Mouse (Mus musculus) embryonic facial prominence, embryonic 11.5 days (tissue): ENCODE measurements around the gene Retreg1. TPM values are rescaled to one million over a fixed set of nuclear protein-coding genes. Genes with fewer than 3 reads are reported as not detected.
"Not testable (repeated sequence)": the region's sequence is repeated elsewhere in the genome, so short reads cannot be mapped to it uniquely, and the experiment has no call there.

ENCODE experiments used
- ATAC-seq: fragments of 200-750 bp; cut with Nextera tagmentation; replicated peaks from 2 replicates; pipeline ENCODE4 v1.8.0; 2017; ENCODE audit warnings: low read depth; ENCODE audit not compliant: insufficient number of reproducible peaks, low FRiP score, low TSS enrichment
- DNase-seq: peaks from one replicate; pipeline ENCODE4 v3.0.0-alpha.2; 2015; ENCODE audit warnings: low spot score
- H3K27ac ChIP-seq: fragments of 300-500 bp; sonication (generic); replicated peaks from 2 replicates; pipeline ENCODE4 v1.5.1; 2014; ENCODE audit warnings: mild to moderate bottlenecking, low read depth, low read length, control low read depth
- H3K27me3 ChIP-seq: fragments of 300-500 bp; sonication (generic); 2 replicates; pipeline ENCODE4 v1.6.1; 2014; ENCODE audit warnings: mild to moderate bottlenecking, low read length, moderate library complexity, mixed read lengths; ENCODE audit not compliant: control insufficient read depth, insufficient read depth
- H3K36me3 ChIP-seq: fragments of 300-500 bp; sonication (generic); replicated peaks from 2 replicates; pipeline ENCODE4 v1.6.1; 2014; ENCODE audit warnings: low read depth, mild to moderate bottlenecking, low read length, moderate library complexity, mixed read lengths; ENCODE audit not compliant: control insufficient read depth, insufficient read depth
- H3K4me1 ChIP-seq: fragments of 300-500 bp; sonication (generic); 2 replicates; pipeline ENCODE4 v1.6.1; 2014; ENCODE audit warnings: low read length, mixed read lengths; ENCODE audit not compliant: control insufficient read depth, insufficient read depth
- H3K4me2 ChIP-seq: fragments of 300-500 bp; sonication (generic); 2 replicates; pipeline ENCODE4 v1.6.1; 2014; ENCODE audit warnings: low read depth, mild to moderate bottlenecking, control low read depth, low read length, moderate library complexity
- H3K4me3 ChIP-seq: fragments of 300-500 bp; sonication (generic); 2 replicates; pipeline ENCODE4 v1.5.1; 2014; ENCODE audit warnings: low read depth, low read length, control low read depth
- H3K9ac ChIP-seq: fragments of 300-500 bp; sonication (generic); replicated peaks from 2 replicates; pipeline ENCODE4 v1.6.1; 2014; ENCODE audit warnings: mild to moderate bottlenecking, control low read depth, low read length
- H3K9me3 ChIP-seq: fragments of 300-500 bp; sonication (generic); replicated peaks from 2 replicates; pipeline ENCODE4 v1.6.1; 2016; ENCODE audit warnings: mild to moderate bottlenecking, low read length, inconsistent platforms, mixed read lengths; ENCODE audit not compliant: control insufficient read depth
- WGBS: fragments of 180-500 bp; shearing (Covaris S2); extraction: QIAGEN DNeasy Blood & Tissue Kit; methylation state at CpG from one replicate; pipeline ENCODE4 v1.1.7; 2014; 5-methylcytosine and 5-hydroxymethylcytosine counted together
- polyA plus RNA-seq: library from polyadenylated mRNA; unstranded; fragments of >200 nt; fragmentation: Nextera tagmentation; extraction: Ambion mirVana; gene quantifications from 2 replicates; pipeline ENCODE4 v1.2.1, GENCODE M21; 2014

Retreg1 gene
- polyA plus RNA-seq, 1 experiment from 2014 or later: 5.1 TPM

DNA sequence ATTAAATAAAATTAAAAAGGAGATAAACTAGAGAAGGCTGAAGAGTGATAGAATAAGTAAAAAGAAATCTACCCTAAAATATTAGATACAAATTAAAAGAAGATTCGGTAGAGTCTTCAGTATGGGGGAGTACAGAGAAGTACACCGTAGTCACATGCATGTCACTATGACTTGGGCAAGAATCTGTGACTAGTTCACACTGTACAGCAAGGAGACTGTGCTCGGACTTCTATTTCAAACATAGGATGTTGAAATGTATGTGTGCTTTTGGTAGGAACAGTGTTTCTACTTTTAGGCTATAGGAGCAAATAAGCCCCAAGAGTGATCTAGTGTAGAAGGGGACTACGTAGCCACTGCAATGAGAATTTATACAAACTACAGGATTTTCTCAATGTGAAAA is 131.4 kb downstream of the Retreg1 start:
- Histone ChIP-seq H3K27ac (no peak overlapping the region), H3K4me3 (no peak overlapping the region), H3K4me1 (no peaks in the 10 kb centered on the region), H3K9me3 (no peaks in the 10 kb centered on the region), H3K36me3 (no peaks in the 10 kb centered on the region), H3K9ac (no peak overlapping the region), H3K4me2 (no peak overlapping the region), H3K27me3 (no peaks in the 10 kb centered on the region)
- ATAC-seq (no peak), DNase-seq (no peak)
- 91% methylated on average over 4 of the region's 4 CpGs for WGBS

DNA sequence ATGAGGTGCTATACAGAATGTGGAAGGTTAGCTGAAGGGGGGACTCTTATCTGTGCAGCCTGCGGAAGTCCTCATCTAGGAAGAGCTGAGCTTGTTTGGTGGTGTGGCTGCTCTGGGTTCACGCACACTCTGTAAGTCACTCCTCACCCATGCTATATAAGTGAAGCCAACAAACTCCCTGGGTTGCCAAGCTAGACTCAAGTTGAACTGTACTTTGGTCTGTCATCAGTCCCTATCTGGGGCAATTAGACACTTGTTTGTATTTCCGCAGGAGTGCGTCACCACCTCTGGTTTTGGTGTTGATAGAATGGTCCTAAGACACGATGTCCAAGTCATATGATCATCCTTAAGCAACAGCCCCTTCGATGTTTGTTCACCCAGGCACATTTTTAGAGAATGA is 132.8 kb downstream of the Retreg1 start:
- H3K9me3 ChIP-seq: no peaks in the 10 kb centered on the region
- no peak overlapping the region for H3K9ac ChIP-seq
- no peaks in the 10 kb centered on the region for H3K4me1 ChIP-seq
- H3K4me3 ChIP-seq: no peak overlapping the region
- H3K27me3 ChIP-seq: no peaks in the 10 kb centered on the region
- WGBS: 88% methylated on average over 6 of the region's 6 CpGs
- H3K27ac ChIP-seq: no peak overlapping the region
- no peak overlapping the region for H3K4me2 ChIP-seq
- DNase-seq: no peak
- ATAC-seq: no peak
- no peaks in the 10 kb centered on the region for H3K36me3 ChIP-seq

DNA sequence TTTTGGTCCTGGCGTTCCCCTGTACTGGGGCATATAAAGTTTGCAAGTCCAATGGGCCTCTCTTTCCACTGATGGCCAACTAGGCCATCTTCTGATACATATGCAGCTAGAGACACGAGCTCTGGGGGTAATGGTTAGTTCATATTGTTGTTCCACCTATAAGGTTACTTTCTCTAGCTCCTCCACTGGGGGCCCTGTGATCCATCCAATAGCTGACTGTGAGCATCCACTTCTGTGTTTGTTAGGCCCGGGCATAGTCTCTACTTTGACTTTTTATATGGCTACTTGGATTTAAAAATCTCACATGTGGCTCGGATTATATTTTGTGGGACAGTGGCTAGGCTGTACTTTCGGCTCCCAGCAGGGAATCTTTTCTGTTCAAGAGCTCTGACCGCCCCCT is 140.6 kb downstream of the Retreg1 start:
- 21% methylated on average over 6 of the region's 6 CpGs for WGBS

DNA sequence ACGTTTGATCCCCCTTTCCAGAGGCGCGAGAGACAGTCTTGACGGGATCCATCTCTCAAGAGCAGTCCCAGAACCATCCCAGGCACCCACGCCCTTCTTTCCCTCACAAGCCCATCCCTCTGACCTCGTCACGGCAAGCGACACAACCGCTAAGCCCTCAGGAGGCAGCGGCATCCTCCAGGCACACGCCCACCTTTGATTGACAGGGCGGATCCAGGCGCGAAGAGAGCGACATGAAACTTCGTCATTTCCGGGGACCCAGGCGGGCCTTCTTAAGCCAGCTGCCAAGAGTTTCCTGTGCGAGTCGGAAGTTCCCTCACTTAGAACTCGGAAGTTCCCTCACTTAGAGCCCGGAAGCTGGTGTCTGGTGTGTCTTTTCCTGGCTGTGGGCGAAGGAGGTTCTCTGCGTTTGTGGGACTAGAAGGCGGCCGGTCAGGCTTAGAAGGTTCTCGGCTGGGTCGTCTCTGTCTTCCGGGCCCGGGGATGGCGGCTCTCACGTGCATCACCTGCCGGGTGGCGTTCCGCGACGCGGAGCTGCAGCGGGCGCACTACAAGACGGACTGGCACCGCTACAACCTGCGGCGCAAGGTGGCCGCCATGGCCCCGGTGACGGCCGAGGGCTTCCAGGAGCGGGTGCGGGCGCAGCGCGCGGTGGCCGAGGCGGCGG is 141.2 kb downstream of the Retreg1 start, which contains the start of gene Zfp622:
Gene Zfp622 (plus strand): TSS at position 300 of the 667 bp plus-strand sequence.
- Histone ChIP-seq H3K4me3 (peak within 1 kb of the TSS; percentile 99), H3K27me3 (no peaks in the 10 kb centered on the region), H3K27ac (peak within 1 kb of the TSS; percentile 70), H3K4me1 (no peaks in the 10 kb centered on the region), H3K9me3 (no peaks in the 10 kb centered on the region), H3K4me2 (peak within 1 kb of the TSS; percentile 86), H3K36me3 (no peaks in the 10 kb centered on the region), H3K9ac (peak within 1 kb of the TSS; percentile 88)
- DNase-seq (peak; percentile 99), ATAC-seq (peak; percentile 97)
- under 1% methylated on average over 57 of the region's 57 CpGs for WGBS

More for the DNA sequence above, 140.6 kb downstream of the Retreg1 start:
- ATAC-seq: peak; percentile 39; the same call in 1 of the 2 replicates
- peak overlapping the region; percentile 42 for H3K4me2 ChIP-seq
- H3K36me3 ChIP-seq, DNase-seq, H3K9me3 ChIP-seq, H3K27me3 ChIP-seq, H3K4me1 ChIP-seq: not testable (repeated sequence)
- H3K4me3 ChIP-seq: peak overlapping the region; percentile 99
- 0 out of 2 replicates have a peak overlapping the region, but pooled peaks have one; percentile 70 for H3K27ac ChIP-seq
- H3K9ac ChIP-seq: peak overlapping the region; percentile 69

DNA sequence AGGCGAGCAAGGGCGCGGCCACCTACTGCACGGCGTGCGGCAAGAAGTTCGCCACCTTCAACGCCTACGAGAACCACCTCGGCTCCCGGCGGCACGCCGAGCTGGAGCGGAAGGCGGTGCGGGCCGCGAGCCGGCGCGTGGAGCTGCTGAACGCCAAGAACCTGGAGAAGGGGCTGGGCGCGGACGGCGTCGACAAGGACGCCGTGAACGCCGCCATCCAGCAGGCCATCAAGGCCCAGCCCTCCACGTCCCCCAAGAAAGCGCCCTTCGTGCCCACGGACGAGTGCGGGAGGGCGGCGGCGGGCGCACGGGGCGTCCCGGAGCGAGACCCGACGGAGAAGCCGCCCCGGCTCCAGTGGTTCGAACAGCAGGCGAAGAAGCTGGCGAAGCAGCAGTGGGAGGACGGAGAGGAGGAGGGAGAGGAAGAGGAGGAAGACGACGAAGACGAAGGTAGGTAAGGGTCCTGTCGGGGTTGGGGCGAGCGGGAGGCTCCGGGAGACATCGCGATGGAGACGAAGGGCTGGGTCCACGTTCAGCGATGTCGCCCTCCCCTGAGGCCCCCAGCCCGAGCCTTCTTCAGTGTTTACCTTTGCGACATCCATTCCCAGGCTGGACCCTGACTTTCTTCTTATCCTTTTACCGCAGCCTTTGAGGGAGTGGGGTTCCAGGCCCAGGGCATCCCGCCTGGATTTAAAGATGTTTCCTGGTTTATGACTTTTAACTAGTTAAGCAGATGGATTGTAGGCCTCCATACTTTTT is 141.9 kb downstream of the Retreg1 start:
- peak overlapping the region; percentile 70 for H3K27ac ChIP-seq
- H3K9me3 ChIP-seq: no peaks in the 10 kb centered on the region
- DNase-seq: peak; percentile 11
- H3K4me1 ChIP-seq: no peaks in the 10 kb centered on the region
- H3K4me3 ChIP-seq: peak overlapping the region; percentile 99
- H3K9ac ChIP-seq: peak overlapping the region; percentile 88
- no peaks in the 10 kb centered on the region for H3K27me3 ChIP-seq
- H3K36me3 ChIP-seq: no peaks in the 10 kb centered on the region
- ATAC-seq: no peak
- WGBS: under 1% methylated on average over 60 of the region's 71 CpGs
- peak overlapping the region; percentile 86 for H3K4me2 ChIP-seq

DNA sequence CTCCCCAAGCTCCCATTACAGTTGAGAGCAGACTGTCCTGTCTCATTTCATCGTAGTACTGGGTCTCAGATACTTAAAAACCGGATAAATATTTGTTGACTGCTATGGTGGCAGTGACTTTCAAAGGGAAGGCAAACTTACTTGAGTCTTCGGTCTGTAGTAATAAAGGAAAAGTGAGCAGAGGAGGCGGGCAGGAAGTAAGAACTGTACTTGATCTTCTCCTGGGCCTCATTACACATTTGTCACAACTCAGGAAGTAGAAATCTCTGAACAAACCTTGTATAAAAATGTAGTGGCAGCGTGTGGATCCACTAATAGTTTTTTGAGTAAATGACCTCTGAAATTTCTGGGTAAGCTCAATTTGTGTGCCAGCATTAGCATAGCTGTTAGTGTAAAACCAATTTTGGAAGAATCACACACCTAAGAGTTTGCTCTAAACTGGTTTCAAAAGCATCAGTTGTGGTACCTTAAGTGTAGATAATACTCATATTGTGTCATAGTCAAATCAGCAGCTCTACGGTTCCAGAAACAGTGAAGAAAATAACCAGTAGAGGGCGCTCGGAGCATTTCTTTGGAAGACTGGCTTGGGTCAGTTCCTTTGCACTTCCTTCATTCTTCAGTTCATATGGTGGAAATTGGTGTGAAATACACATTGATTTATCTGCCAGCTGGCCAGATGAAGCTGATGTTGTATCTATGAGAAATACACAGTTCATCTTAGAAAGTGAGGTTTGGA is 150.2 kb downstream of the Retreg1 start:
- no peak overlapping the region for H3K27ac ChIP-seq
- no peak overlapping the region for H3K4me2 ChIP-seq
- ATAC-seq: no peak
- H3K36me3 ChIP-seq: peaks cover 3% of the 10 kb centered on the region; the same call in 1 of the 2 replicates
- H3K27me3 ChIP-seq: no peaks in the 10 kb centered on the region
- no peaks in the 10 kb centered on the region for H3K4me1 ChIP-seq
- no peak overlapping the region for H3K4me3 ChIP-seq
- DNase-seq: peak; percentile 88
- H3K9ac ChIP-seq: no peak overlapping the region
- WGBS: 60% methylated on average over 8 of the region's 8 CpGs
- H3K9me3 ChIP-seq: no peaks in the 10 kb centered on the region

DNA sequence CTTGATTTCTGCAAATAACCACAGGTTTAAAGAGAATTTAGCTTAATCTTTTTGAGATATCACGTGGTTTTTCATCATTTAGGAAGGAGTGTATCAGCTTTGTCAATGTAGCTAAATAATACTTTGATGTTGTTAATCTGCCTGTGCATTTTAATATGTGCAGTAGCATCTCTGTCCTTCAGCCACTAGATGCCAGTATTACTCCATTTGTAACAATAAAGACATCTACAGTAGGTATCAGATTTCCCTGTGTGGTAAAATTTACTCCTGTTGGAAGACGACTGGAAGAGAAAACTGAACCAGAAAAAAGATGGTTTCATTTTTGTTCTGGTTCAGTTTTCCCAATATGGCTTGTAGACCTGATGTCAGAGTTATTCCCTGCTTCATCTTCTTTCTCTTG is 152.5 kb downstream of the Retreg1 start:
- peak; percentile 75 for DNase-seq
- Histone ChIP-seq H3K27ac (no peak overlapping the region), H3K36me3 (peaks cover 3% of the 10 kb centered on the region; the same call in 1 of the 2 replicates), H3K4me2 (no peak overlapping the region), H3K9me3 (no peaks in the 10 kb centered on the region), H3K4me1 (no peaks in the 10 kb centered on the region), H3K4me3 (no peak overlapping the region), H3K27me3 (no peaks in the 10 kb centered on the region), H3K9ac (no peak overlapping the region)
- WGBS: 38% methylated on average over 2 of the region's 2 CpGs
- no peak for ATAC-seq
